Mouse (Mus musculus) kidney, adult 8-10 months (tissue): ENCODE measurements around the gene Ttc16.

Source experiments
- DNase-seq, 2 experiments: peaks; one replicate each; pipeline ENCODE4 v3.0.0; 2022

The Ttc16 gene

GRCm38 (mm10) chr2:32712934-32713817 lies 62.3 kb downstream of the Ttc16 start, which contains the start of gene Cdk9:
Gene Cdk9 (minus strand): TSS chr2:32713076.
- peak; percentile 89 to 91 for DNase-seq

GRCm38 (mm10) chr2:32712586-32712933 lies 62.9 kb downstream of the Ttc16 start:
- peak; percentile 93 to 94 for DNase-seq

GRCm38 (mm10) chr2:32712108-32712551 lies 63.3 kb downstream of the Ttc16 start:
- peak; percentile 75 to 82 for DNase-seq

GRCm38 (mm10) chr2:32711301-32712056 lies 64.0 kb downstream of the Ttc16 start:
- no peak for DNase-seq

- no peak for DNase-seq
These were observed 65.0 kb downstream of the Ttc16 start for GRCm38 (mm10) chr2:32710425-32710824.

- DNase-seq: no peak
These were observed 65.8 kb downstream of the Ttc16 start for GRCm38 (mm10) chr2:32709521-32710137.

GRCm38 (mm10) chr2:32708643-32709042 lies 66.8 kb downstream of the Ttc16 start:
- DNase-seq: no peak
